Mouse (Mus musculus) large intestine, adult 2 months (tissue): ENCODE measurements around the gene Cemip2. TPM values are rescaled to one million over a fixed set of nuclear protein-coding genes. Genes with fewer than 3 reads are reported as not detected.

Experiments used
- polyA plus RNA-seq: library from polyadenylated mRNA; depleted of rRNA; stranded (reverse); fragments of >200 nt; gene quantifications from 2 replicates; pipeline ENCODE4 v1.2.3, GENCODE M21; 2012; rRNA removed

Gene Cemip2
- polyA plus RNA-seq, 1 experiment = 3.6 TPM

Other genes with a start within 250 kb of the Cemip2 start
- 9.5 and 10.8 TPM in 2 replicates for gene 1110059E24Rik, start 125.4 kb upstream of the Cemip2 start, polyA plus RNA-seq
- gene Abhd17b, start 125.2 kb upstream of the Cemip2 start, polyA plus RNA-seq = 10.3 and 12.6 TPM in 2 replicates